Mouse (Mus musculus) mesoderm, embryonic 11.5 days (tissue): ENCODE data around the gene Sgsm2.
"Not testable (repeated sequence)": the region's sequence is repeated elsewhere in the genome, so short reads cannot be mapped to it uniquely, and the experiment has no call there.

ENCODE experiments used
- DNase-seq: peaks from one replicate; pipeline ENCODE4 v3.0.0-alpha.2; 2012; ENCODE audit warnings: low read depth, low spot score

The Sgsm2 gene

GRCm38 (mm10) chr11:74829812-74830211 is 67.0 kb downstream of the Sgsm2 start:
- DNase-seq = peak; percentile 89

- DNase-seq = no peak
These were observed 67.8 kb downstream of the Sgsm2 start for GRCm38 (mm10) chr11:74828965-74829550.

GRCm38 (mm10) chr11:74828404-74828931 is 68.4 kb downstream of the Sgsm2 start:
- DNase-seq = no peak

- DNase-seq = no peak
These were observed 69.0 kb downstream of the Sgsm2 start for GRCm38 (mm10) chr11:74827791-74828403.

GRCm38 (mm10) chr11:74826702-74827101 is 70.2 kb downstream of the Sgsm2 start:
- DNase-seq = no peak

GRCm38 (mm10) chr11:74826151-74826550 is 70.7 kb downstream of the Sgsm2 start:
- no peak for DNase-seq

- DNase-seq = no peak
These were observed 74.0 kb downstream of the Sgsm2 start for GRCm38 (mm10) chr11:74822746-74823440.

GRCm38 (mm10) chr11:74821463-74821862 is 75.4 kb downstream of the Sgsm2 start:
- no peak for DNase-seq

- no peak for DNase-seq
These were observed 75.9 kb downstream of the Sgsm2 start for GRCm38 (mm10) chr11:74820921-74821320.

- DNase-seq = no peak
These were observed 81.1 kb downstream of the Sgsm2 start for GRCm38 (mm10) chr11:74815795-74816194.

GRCm38 (mm10) chr11:74811538-74811937 is 85.3 kb downstream of the Sgsm2 start:
- no peak for DNase-seq

- not testable (repeated sequence) for DNase-seq
These were observed 85.8 kb downstream of the Sgsm2 start for GRCm38 (mm10) chr11:74811027-74811426.

- DNase-seq = no peak
These were observed 86.7 kb downstream of the Sgsm2 start for GRCm38 (mm10) chr11:74810134-74810533.

- DNase-seq = no peak
These were observed 88.5 kb downstream of the Sgsm2 start for GRCm38 (mm10) chr11:74808251-74808853.

GRCm38 (mm10) chr11:74807246-74807882 is 89.5 kb downstream of the Sgsm2 start:
- no peak for DNase-seq

- no peak for DNase-seq
These were observed 92.7 kb downstream of the Sgsm2 start for GRCm38 (mm10) chr11:74804081-74804627.

GRCm38 (mm10) chr11:74800658-74801057 is 96.2 kb downstream of the Sgsm2 start:
- DNase-seq = no peak
